Mouse (Mus musculus): ENCODE results near the gene Pja2. TPM values are rescaled to one million over a fixed set of nuclear protein-coding genes. Genes with fewer than 3 reads are reported as not detected.
"Not testable (repeated sequence)": the region's sequence is repeated elsewhere in the genome, so short reads cannot be mapped to it uniquely, and the experiment has no call there.

Gene Pja2
- polyA plus RNA-seq, 1 experiment from 2014 or later = 208 TPM

DNA sequence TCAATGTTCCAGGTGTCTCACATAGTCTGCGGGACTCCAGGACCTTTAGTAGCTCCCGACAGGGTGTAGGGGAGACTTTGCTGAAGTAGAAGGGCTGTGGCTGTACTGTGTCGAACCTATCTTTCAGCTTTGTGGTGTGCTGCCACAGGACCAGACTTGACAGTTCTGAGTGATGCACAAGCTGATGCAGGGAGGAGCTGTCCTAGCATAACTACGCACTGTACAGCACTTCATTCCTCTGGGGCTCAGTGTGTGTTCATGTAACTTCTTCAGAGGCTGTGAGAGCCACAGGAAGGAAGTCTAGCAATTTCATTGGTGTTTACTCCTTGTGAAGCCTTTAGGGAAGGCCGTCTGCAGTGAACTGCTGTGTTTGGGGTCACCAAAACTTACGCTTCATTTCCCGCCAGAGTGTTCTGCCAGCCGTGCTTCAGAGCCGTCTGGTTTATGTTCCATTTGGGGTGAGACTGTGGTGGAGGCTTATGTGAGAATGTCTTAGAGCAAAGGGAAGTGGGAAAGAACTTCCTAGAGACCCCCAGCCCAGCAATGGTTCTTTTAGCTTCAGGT, 54.0 kb downstream of the Pja2 start:
- no peaks in the 10 kb centered on the region for H3K27me3 ChIP-seq (replicated peaks)
- no peaks in the 10 kb centered on the region for H3K4me1 ChIP-seq
- 74% methylated on average over 9 of the region's 9 CpGs for WGBS

GRCm38 (mm10) chr17:64276666-64277065, 55.0 kb downstream of the Pja2 start:
- Histone ChIP-seq H3K27ac (replicated peaks) (no peak overlapping the region), H3K27me3 (replicated peaks) (no peaks in the 10 kb centered on the region), H3K9ac (replicated peaks) (no peak overlapping the region), H3K9me3 (replicated peaks) (no peaks in the 10 kb centered on the region), H3K36me3 (peaks cover 20% of the 10 kb centered on the region), H3K4me3 (replicated peaks) (no peak overlapping the region), H3K4me2 (no peak overlapping the region), H3K4me1 (no peaks in the 10 kb centered on the region)
- ATAC-seq (ENCODE audit: low FRiP score) = no peak
- WGBS = 89% methylated on average over 5 of the region's 5 CpGs

More for the DNA sequence above, 54.0 kb downstream of the Pja2 start:
- no peak overlapping the region for H3K27ac ChIP-seq (replicated peaks)
- no peaks in the 10 kb centered on the region for H3K9me3 ChIP-seq (replicated peaks)
- H3K9ac ChIP-seq (replicated peaks) = no peak overlapping the region
- no peak overlapping the region for H3K4me3 ChIP-seq (replicated peaks)
- ATAC-seq (ENCODE audit: low FRiP score) = no peak
- H3K4me2 ChIP-seq = no peak overlapping the region
- H3K36me3 ChIP-seq = peaks cover 26% of the 10 kb centered on the region

GRCm38 (mm10) chr17:64275188-64275587, 56.5 kb downstream of the Pja2 start:
- Histone ChIP-seq H3K9me3 (replicated peaks) (no peaks in the 10 kb centered on the region), H3K36me3 (peaks cover 16% of the 10 kb centered on the region), H3K27me3 (replicated peaks) (no peaks in the 10 kb centered on the region), H3K4me2 (no peak overlapping the region), H3K9ac (replicated peaks) (no peak overlapping the region), H3K4me3 (replicated peaks) (no peak overlapping the region), H3K4me1 (no peaks in the 10 kb centered on the region), H3K27ac (replicated peaks) (no peak overlapping the region)
- ATAC-seq (ENCODE audit: low FRiP score) = no peak
- 91% methylated on average over 4 of the region's 4 CpGs for WGBS

GRCm38 (mm10) chr17:64274341-64275105, 57.2 kb downstream of the Pja2 start:
- no peak overlapping the region for H3K4me3 ChIP-seq (replicated peaks)
- 94% methylated on average over 10 of the region's 10 CpGs for WGBS
- H3K9me3 ChIP-seq (replicated peaks) = no peaks in the 10 kb centered on the region
- H3K4me1 ChIP-seq = no peaks in the 10 kb centered on the region
- no peak overlapping the region for H3K4me2 ChIP-seq
- H3K27ac ChIP-seq (replicated peaks) = no peak overlapping the region
- no peak for ATAC-seq (ENCODE audit: low FRiP score)
- H3K36me3 ChIP-seq = peaks cover 11% of the 10 kb centered on the region
- no peaks in the 10 kb centered on the region for H3K27me3 ChIP-seq (replicated peaks)
- H3K9ac ChIP-seq (replicated peaks) = no peak overlapping the region

DNA sequence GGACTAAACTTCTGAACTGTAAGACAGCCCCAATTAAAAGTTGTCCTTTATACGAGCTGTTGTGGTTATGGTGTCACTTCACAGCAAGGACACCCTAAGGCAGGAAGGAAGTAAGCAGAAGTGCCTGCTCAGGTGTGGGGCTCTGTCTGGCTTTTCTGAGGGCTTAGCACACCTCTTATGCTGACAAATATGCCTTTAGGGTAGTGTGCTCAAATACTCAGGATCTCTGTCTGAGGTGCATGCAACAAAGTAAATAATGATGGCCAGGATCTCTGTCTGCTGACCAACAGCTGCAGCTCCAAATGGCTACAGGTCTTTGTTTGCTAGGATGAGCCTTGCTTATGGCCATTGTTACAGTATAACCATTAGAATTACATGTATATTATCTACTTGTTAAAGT, 71.1 kb downstream of the Pja2 start:
- H3K4me2 ChIP-seq = no peak overlapping the region
- no peak overlapping the region for H3K27ac ChIP-seq (replicated peaks)
- H3K36me3 ChIP-seq = no peaks in the 10 kb centered on the region
- H3K9ac ChIP-seq (replicated peaks) = no peak overlapping the region
- H3K4me1 ChIP-seq = no peaks in the 10 kb centered on the region
- H3K9me3 ChIP-seq (replicated peaks) = no peaks in the 10 kb centered on the region
- H3K4me3 ChIP-seq (replicated peaks) = no peak overlapping the region
- 90% methylated on average over 1 of the region's 1 CpGs for WGBS
- ATAC-seq (ENCODE audit: low FRiP score) = no peak
- H3K27me3 ChIP-seq (replicated peaks) = no peaks in the 10 kb centered on the region

DNA sequence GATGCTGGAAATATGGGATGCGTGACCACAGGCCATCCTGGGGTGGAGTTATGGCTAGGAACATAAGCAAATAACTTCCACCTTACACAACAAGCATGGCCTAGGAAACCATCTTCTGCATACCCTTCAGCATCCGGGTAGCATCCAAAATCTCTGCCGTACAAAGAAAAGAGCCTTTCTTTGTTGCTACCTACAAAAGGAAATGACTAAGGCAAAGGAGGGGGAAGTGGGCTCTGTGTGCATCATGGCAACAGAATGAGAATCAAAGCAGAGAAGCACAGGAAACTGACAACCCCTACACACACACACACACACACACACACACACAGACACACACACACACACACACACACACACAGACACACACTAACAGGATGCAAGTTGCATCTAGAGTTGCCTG, 83.5 kb downstream of the Pja2 start:
- WGBS = 47% methylated on average over 3 of the region's 3 CpGs
- H3K9me3 ChIP-seq (replicated peaks) = no peaks in the 10 kb centered on the region
- H3K4me3 ChIP-seq (replicated peaks) = no peak overlapping the region
- no peaks in the 10 kb centered on the region for H3K4me1 ChIP-seq
- no peaks in the 10 kb centered on the region for H3K36me3 ChIP-seq
- H3K27me3 ChIP-seq (replicated peaks) = no peaks in the 10 kb centered on the region
- no peak overlapping the region for H3K9ac ChIP-seq (replicated peaks)
- ATAC-seq (ENCODE audit: low FRiP score) = no peak
- H3K4me2 ChIP-seq = no peak overlapping the region
- no peak overlapping the region for H3K27ac ChIP-seq (replicated peaks)

- H3K36me3 ChIP-seq = no peaks in the 10 kb centered on the region
- peaks cover 13% of the 10 kb centered on the region for H3K4me1 ChIP-seq
- no peak overlapping the region for H3K4me3 ChIP-seq (replicated peaks)
- no peak overlapping the region for H3K27ac ChIP-seq (replicated peaks)
- no peak overlapping the region for H3K9ac ChIP-seq (replicated peaks)
- H3K9me3 ChIP-seq (replicated peaks) = no peaks in the 10 kb centered on the region
- H3K27me3 ChIP-seq (replicated peaks) = no peaks in the 10 kb centered on the region
- WGBS = 71% methylated on average over 12 of the region's 12 CpGs
- H3K4me2 ChIP-seq = no peak overlapping the region
- ATAC-seq (ENCODE audit: low FRiP score) = no peak
Measured at GRCm38 (mm10) chr17:64242898-64243297, 88.8 kb downstream of the Pja2 start.

GRCm38 (mm10) chr17:64242310-64242859, 89.3 kb downstream of the Pja2 start:
- no peak overlapping the region for H3K27ac ChIP-seq (replicated peaks)
- no peak for ATAC-seq (ENCODE audit: low FRiP score)
- WGBS = 38% methylated on average over 9 of the region's 9 CpGs

GRCm38 (mm10) chr17:64241544-64242292, 90.0 kb downstream of the Pja2 start:
- Histone ChIP-seq H3K9ac (replicated peaks) (no peak overlapping the region), H3K4me2 (no peak overlapping the region), H3K4me3 (replicated peaks) (no peak overlapping the region), H3K27ac (replicated peaks) (0 out of 2 replicates have a peak overlapping the region, but pooled peaks have one; percentile 41), H3K36me3 (no peaks in the 10 kb centered on the region), H3K4me1 (peaks cover 13% of the 10 kb centered on the region), H3K9me3 (replicated peaks) (no peaks in the 10 kb centered on the region), H3K27me3 (replicated peaks) (no peaks in the 10 kb centered on the region)
- WGBS = 58% methylated on average over 11 of the region's 11 CpGs
- no peak for ATAC-seq (ENCODE audit: low FRiP score)

More at GRCm38 (mm10) chr17:64242310-64242859, 89.3 kb downstream of the Pja2 start:
- H3K9ac ChIP-seq (replicated peaks) = no peak overlapping the region
- peaks cover 13% of the 10 kb centered on the region for H3K4me1 ChIP-seq
- H3K9me3 ChIP-seq (replicated peaks) = no peaks in the 10 kb centered on the region
- H3K4me3 ChIP-seq (replicated peaks) = no peak overlapping the region
- no peaks in the 10 kb centered on the region for H3K27me3 ChIP-seq (replicated peaks)
- H3K4me2 ChIP-seq = no peak overlapping the region
- H3K36me3 ChIP-seq = no peaks in the 10 kb centered on the region

DNA sequence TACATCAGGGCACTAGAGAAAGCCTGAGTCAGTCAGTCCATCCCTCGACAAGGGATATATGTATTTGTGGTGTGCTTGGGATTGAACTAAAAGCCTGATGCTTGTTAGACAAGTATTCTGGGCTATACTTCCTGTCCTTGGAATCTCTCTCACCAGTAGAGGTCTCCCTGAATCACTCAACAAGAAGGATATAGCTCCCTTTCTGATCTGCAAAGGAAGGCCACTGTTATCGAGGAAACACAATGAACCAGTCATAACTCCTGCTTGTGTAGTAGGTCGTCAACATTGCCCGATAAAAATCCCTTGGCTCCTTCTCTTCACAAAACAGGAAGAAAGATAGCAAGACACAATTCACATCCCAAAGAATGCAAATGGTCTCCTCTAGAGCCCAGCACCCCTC, 99.6 kb downstream of the Pja2 start:
- Histone ChIP-seq H3K27ac (replicated peaks) (no peak overlapping the region), H3K36me3 (no peaks in the 10 kb centered on the region), H3K9me3 (replicated peaks) (no peaks in the 10 kb centered on the region), H3K4me2 (no peak overlapping the region), H3K4me3 (replicated peaks) (no peak overlapping the region), H3K4me1 (no peaks in the 10 kb centered on the region), H3K27me3 (replicated peaks) (no peaks in the 10 kb centered on the region), H3K9ac (replicated peaks) (no peak overlapping the region)
- no peak for ATAC-seq (ENCODE audit: low FRiP score)
- WGBS = 71% methylated on average over 4 of the region's 4 CpGs

DNA sequence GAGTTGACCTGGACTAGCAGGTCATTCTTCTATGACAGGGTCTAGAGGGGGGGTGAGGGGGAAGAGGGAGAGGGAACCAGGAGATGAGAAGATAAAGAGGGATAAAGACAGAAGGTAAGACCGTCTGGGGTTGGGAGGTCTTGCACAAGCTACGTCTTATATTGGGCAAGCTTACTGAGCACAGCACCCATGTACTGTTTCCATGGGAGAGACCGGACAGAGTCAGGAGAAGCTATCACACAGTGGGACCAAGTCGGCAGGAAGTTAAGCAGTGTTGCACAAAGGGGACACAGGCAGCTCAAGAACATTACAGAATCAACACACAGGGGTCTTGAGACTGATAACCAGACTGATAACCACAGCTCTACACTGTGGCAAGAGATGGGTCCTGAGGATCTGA, 100.1 kb downstream of the Pja2 start:
- not testable (repeated sequence) for H3K4me3 ChIP-seq (replicated peaks); H3K27me3 ChIP-seq (replicated peaks); H3K36me3 ChIP-seq; H3K9ac ChIP-seq (replicated peaks); H3K27ac ChIP-seq (replicated peaks); ATAC-seq (ENCODE audit: low FRiP score); H3K4me1 ChIP-seq; H3K9me3 ChIP-seq (replicated peaks); H3K4me2 ChIP-seq
- WGBS = 99% methylated on average over 4 of the region's 4 CpGs

All from neural tube, embryonic 15.5 days (tissue).